Mouse (Mus musculus): ENCODE results near the gene Tom1.

Gene Tom1

GRCm38 (mm10) chr8:75042974-75043373 is 9.5 kb downstream of the Tom1 start:
- no peak for DNase-seq

DNA sequence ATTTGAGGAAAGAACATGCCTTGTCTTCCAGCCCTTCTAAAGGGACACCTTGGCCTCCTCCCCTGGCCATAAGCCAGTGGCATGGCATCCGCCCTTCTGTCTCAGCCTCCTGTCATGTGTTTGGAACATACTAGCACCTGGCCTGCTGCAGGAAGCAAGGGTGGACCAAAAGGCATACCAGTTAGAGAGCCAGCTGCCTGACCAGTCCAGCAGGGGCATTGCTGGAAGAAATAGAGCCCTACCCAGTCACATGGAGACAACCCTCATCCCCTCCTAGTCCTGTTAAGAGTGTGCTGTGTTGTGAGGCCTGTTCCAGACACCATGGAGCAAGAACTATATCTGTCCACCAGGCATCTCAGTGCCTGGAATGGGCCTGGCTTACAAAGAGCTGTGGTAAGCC is 12.8 kb downstream of the Tom1 start:
- peak; percentile 56 to 57 for DNase-seq

GRCm38 (mm10) chr8:75047784-75048183 is 14.3 kb downstream of the Tom1 start:
- no peak for DNase-seq

DNA sequence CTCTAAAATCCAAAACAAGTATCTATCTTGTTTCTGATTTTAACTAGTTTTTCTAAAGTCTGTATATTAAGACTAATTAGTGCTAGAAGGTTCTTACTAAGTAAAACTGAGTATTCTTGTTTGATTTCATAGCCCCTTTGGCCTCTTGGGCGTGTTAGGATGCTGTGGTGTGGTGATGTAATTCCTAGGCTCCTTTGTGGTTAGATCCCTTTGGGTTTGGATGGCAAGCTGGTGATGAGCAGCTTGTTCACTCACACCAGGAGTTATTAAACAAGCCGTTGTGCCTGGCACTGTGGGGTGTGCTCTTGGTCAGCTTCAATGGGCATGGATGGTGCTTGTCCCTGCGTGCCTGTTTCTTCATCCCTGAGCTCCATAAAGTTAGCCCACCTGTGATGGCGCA is 19.8 kb downstream of the Tom1 start:
- DNase-seq: no peak

GRCm38 (mm10) chr8:75055673-75056072 is 22.2 kb downstream of the Tom1 start:
- DNase-seq: no peak

- no peak for DNase-seq
Measured at GRCm38 (mm10) chr8:75060022-75060421, 26.5 kb downstream of the Tom1 start.

DNA sequence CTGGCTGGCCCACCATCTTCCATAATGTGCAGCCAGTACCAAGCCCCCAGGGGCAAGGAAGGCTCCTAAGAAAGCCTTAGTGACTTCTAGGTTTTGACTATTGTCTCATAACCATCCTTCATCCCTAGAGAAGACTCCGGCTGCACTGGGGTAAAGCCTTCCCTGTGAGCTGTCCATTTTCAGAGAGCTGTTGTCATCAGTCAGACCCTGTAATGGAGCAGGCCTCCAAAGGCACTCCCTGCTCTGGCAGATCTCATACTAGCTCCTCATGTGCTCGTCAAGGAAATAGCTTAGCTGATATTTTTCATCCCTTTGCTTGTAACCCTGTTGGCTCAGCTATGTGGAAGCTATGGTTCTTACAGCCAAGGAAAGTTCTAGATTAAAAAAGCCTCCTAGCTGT is 27.3 kb downstream of the Tom1 start:
- DNase-seq: no peak

GRCm38 (mm10) chr8:75063290-75063689 is 29.8 kb downstream of the Tom1 start:
- peak in 1 of 2 experiments; percentile 15 for DNase-seq

- no peak for DNase-seq
Measured at GRCm38 (mm10) chr8:75064790-75065189, 31.3 kb downstream of the Tom1 start.

DNA sequence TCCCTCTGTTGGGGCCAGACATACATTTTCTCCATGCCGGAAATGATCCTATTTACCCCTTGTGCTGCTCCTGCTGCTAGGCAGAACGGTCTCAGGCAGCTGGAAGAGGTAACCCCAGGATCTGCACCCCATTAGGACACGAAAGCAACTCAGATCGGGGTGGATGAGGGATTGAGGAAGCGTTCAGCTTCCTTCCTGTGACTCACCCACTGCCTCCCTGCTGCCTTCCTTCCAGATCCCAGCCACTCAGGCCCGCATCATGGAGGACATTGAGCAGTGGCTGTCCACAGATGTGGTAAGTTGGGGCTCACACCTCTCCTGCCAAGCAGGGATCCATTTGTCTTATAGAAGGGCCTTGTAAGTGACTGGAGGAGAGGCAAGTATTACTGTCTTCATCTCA is 33.8 kb downstream of the Tom1 start:
- DNase-seq: no peak

GRCm38 (mm10) chr8:75070297-75070696 is 36.8 kb downstream of the Tom1 start:
- DNase-seq: no peak

- DNase-seq: peak; percentile 90 to 93
Measured at GRCm38 (mm10) chr8:75071627-75072346, 38.3 kb downstream of the Tom1 start.

- peak; percentile 43 to 66 for DNase-seq
Measured at GRCm38 (mm10) chr8:75074876-75075275, 41.4 kb downstream of the Tom1 start.

DNA sequence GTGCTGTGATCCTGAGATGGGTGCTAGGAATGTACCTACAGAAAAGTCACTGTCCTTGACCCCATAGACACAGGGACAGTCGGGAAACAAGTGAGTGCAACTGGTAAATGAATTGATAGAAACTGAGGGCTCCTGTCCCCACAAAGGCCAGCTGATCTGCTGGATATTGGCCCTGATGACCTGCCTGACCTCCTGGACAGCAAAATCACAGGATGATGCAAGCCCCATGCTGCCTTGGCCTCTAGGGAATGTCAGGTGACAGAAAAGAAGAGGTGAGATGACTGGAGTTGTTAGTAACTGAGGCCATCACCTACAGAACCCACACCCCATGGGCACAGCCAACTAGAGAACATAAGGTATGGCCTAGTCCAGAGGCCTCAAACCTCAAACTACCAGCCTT is 44.7 kb downstream of the Tom1 start:
- DNase-seq: no peak

- no peak for DNase-seq
Measured at GRCm38 (mm10) chr8:75078851-75079250, 45.3 kb downstream of the Tom1 start.

DNA sequence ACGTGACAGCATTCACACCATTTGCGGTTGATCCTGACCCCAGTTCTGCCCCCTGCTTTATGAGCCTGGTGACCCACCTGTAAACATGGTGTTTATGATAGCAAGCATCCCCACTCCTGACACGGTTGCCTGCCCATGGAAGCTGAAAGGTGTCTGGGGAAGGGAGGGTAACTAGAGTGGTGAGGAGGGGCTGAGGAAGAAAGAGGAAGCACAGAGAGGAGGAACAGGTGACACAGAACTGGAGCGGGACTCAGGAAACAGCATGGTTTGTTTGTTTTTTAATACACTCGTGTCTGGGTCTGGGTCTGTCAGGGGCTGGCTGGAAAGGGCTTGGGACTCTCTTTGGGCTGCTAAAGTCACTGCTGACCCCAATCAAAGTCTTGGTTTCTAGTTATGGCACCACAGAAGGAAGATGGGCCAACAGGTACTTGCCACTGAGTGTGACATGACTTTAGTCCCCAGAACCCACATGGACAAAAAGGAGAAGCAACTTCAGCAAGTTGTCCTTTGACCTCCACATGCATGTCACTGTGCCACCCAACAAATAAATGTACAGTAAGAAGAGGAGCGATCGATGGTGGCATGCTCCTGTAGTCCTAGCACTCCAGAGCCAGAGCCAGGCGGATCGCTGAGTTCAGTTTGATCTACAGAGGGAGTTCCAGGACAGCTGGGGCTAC is 48.0 kb downstream of the Tom1 start:
- no peak for DNase-seq

DNA sequence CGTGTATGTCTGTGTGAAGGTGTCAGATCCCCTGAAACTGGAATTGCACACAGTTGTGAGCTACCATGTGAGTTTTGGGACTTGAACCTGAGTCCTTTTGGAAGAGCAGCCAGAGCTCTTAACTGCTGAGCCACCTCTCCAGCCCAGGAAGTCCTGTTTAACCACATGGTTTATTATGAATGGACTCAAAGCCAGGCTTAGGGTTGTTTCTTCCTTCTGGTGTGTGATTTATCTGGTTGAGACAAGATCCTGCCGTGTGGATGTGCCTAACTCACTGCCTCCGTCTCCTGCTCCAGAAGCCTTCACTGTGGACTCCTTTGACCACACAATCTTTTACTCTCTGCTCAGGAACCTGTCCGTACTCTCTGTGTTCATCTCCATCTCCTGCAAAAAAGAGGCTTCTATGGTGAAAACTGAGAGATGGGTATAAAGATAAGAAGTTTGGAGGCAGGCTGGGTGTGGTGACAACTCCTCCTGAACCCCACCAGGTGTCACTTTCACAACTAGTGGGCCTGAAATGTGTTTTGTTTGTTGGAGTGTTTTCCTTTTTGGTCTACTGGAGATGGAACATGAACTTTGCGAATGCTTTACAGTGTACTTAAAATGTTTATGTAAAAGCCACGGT is 48.8 kb downstream of the Tom1 start:
- DNase-seq: no peak

- DNase-seq: peak; percentile 90 to 95
Measured at GRCm38 (mm10) chr8:75083846-75084245, 50.3 kb downstream of the Tom1 start.

DNA sequence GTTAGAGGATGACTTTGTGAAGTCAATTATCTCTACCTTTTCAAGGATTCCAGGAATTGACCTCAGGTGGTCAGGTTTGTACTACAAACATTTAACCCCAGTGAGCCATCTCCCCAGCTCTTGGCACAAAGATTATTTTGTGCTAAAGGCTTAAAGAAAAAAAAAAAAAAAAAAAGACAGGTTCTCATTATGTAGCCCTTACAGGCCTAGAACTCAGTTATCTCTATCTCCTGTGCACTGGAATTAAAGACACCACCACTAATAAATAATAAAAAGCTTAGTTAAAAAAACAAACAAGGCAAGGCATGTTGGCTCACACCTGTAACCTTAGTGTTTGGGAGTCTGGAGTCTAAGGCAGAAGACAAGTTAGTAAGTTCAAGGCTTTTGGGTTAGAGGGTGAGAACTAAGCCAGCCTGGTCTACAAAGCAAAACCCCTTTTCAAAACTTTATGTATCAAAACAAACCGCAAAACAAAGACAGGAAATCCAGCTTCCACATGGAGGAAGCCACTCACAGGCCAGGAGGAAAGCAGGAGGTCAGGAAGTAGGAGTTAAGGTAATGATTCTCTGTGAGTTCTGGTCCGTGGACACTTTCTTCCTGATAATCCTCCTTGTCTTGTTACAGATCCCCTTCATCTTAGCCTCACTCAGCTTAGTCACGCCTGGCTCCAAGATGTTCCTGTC is 51.0 kb downstream of the Tom1 start:
- no peak for DNase-seq

- no peak for DNase-seq
Measured at GRCm38 (mm10) chr8:75086002-75086401, 52.5 kb downstream of the Tom1 start.

DNA sequence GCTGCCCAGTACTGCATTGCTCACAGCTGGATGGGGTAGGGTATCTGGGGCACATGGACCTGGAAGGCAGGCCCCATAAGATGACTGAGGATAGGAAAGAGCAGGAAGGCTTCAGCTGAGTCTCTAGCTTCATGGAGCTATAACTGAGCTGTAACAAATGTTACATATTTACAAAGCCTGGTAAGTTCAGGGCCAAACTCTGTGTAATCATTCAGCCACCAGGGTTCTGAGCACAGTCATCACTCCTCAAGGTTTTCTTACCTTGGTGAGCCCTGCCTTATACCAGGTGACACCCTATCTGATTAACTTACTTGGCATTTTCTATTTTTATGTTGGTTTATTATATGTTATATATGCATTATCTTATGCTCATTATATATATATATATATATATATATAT is 53.6 kb downstream of the Tom1 start:
- no peak for DNase-seq

- DNase-seq: peak; percentile 57 to 69
Measured at GRCm38 (mm10) chr8:75088989-75089881, 55.7 kb downstream of the Tom1 start.

Data from cerebellum, postnatal 10 days (tissue).